Mouse (Mus musculus): ENCODE measurements at regions not wholly inside any gene's neighbourhood (a gene's known extent, or its start where the extent isn't known, plus 50 kb on each side); places are given as distances from the start of the nearest gene placed in this dataset.
"Not testable (repeated sequence)": the region's sequence is repeated elsewhere in the genome, so short reads cannot be mapped to it uniquely, and the experiment has no call there.

GRCm38 (mm10) chr17:93067850-93068249 lies 131.0 kb upstream of the Adcyap1 start:
- not testable (repeated sequence) for H3K4me1 ChIP-seq (ENCODE audit: control insufficient read depth in 2 of 2, insufficient read depth in 2 of 2, low read length in 2 of 2); H3K4me3 ChIP-seq (ENCODE audit: control insufficient read depth in 1 of 2, insufficient read depth in 1 of 2, low read depth in 1 of 2, low read length in 2 of 2); H3K36me3 ChIP-seq (ENCODE audit: control insufficient read depth, insufficient read depth, low read length); H3K27me3 ChIP-seq (ENCODE audit: control insufficient read depth, insufficient read depth, low read length); ATAC-seq (ENCODE audit: insufficient number of reproducible peaks, insufficient read depth, low FRiP score, low read depth); H3K27ac ChIP-seq (replicated peaks in 1 of 2; ENCODE audit: control insufficient read depth in 1 of 2, insufficient read depth in 1 of 2, low read depth in 2 of 2, low read length in 2 of 2); H3K9ac ChIP-seq (ENCODE audit: low read length); H3K9me3 ChIP-seq (ENCODE audit: control insufficient read depth, low read length)
- H3K4me2 ChIP-seq (ENCODE audit: low read length), result peak overlapping the region; percentile 34
- WGBS, result 57% methylated on average over 1 of the region's 1 CpGs

- no peak overlapping the region for H3K27ac ChIP-seq (replicated peaks in 1 of 2; ENCODE audit: control insufficient read depth in 1 of 2, insufficient read depth in 1 of 2, low read depth in 2 of 2, low read length in 2 of 2)
- no peak overlapping the region for H3K4me2 ChIP-seq (ENCODE audit: low read length)
- no peaks in the 10 kb centered on the region for H3K4me1 ChIP-seq (ENCODE audit: control insufficient read depth in 2 of 2, insufficient read depth in 2 of 2, low read length in 2 of 2)
- no peak overlapping the region for H3K9ac ChIP-seq (ENCODE audit: low read length)
- 50% methylated on average over 4 of the region's 4 CpGs for WGBS
- no peaks in the 10 kb centered on the region for H3K27me3 ChIP-seq (ENCODE audit: control insufficient read depth, insufficient read depth, low read length)
- no peak for ATAC-seq (ENCODE audit: insufficient number of reproducible peaks, insufficient read depth, low FRiP score, low read depth)
- H3K4me3 ChIP-seq (ENCODE audit: control insufficient read depth in 1 of 2, insufficient read depth in 1 of 2, low read depth in 1 of 2, low read length in 2 of 2), result no peak overlapping the region
- no peaks in the 10 kb centered on the region for H3K36me3 ChIP-seq (ENCODE audit: control insufficient read depth, insufficient read depth, low read length)
- no peaks in the 10 kb centered on the region for H3K9me3 ChIP-seq (ENCODE audit: control insufficient read depth, low read length)
These were observed 130.3 kb upstream of the Adcyap1 start for GRCm38 (mm10) chr17:93068489-93068888.

GRCm38 (mm10) chr17:93084048-93084447 lies 114.8 kb upstream of the Adcyap1 start:
- no peaks in the 10 kb centered on the region for H3K4me1 ChIP-seq (ENCODE audit: control insufficient read depth in 2 of 2, insufficient read depth in 2 of 2, low read length in 2 of 2)
- 55% methylated on average over 1 of the region's 1 CpGs for WGBS
- H3K36me3 ChIP-seq (ENCODE audit: control insufficient read depth, insufficient read depth, low read length), result no peaks in the 10 kb centered on the region
- ATAC-seq (ENCODE audit: insufficient number of reproducible peaks, insufficient read depth, low FRiP score, low read depth), result no peak
- no peaks in the 10 kb centered on the region for H3K27me3 ChIP-seq (ENCODE audit: control insufficient read depth, insufficient read depth, low read length)
- H3K9me3 ChIP-seq (ENCODE audit: control insufficient read depth, low read length), result 0 out of 2 replicates have a peak, but pooled peaks cover 3% of the 10 kb centered on the region
- H3K4me3 ChIP-seq (ENCODE audit: control insufficient read depth in 1 of 2, insufficient read depth in 1 of 2, low read depth in 1 of 2, low read length in 2 of 2), result no peak overlapping the region
- no peak overlapping the region for H3K4me2 ChIP-seq (ENCODE audit: low read length)
- H3K9ac ChIP-seq (ENCODE audit: low read length), result no peak overlapping the region
- H3K27ac ChIP-seq (replicated peaks in 1 of 2; ENCODE audit: control insufficient read depth in 1 of 2, insufficient read depth in 1 of 2, low read depth in 2 of 2, low read length in 2 of 2), result no peak overlapping the region

- Histone ChIP-seq H3K27ac (replicated peaks in 1 of 2; ENCODE audit: control insufficient read depth in 1 of 2, insufficient read depth in 1 of 2, low read depth in 2 of 2, low read length in 2 of 2) (no peak overlapping the region), H3K36me3 (ENCODE audit: control insufficient read depth, insufficient read depth, low read length) (no peaks in the 10 kb centered on the region), H3K9me3 (ENCODE audit: control insufficient read depth, low read length) (no peaks in the 10 kb centered on the region), H3K4me2 (ENCODE audit: low read length) (no peak overlapping the region), H3K9ac (ENCODE audit: low read length) (no peak overlapping the region), H3K4me3 (ENCODE audit: control insufficient read depth in 1 of 2, insufficient read depth in 1 of 2, low read depth in 1 of 2, low read length in 2 of 2) (no peak overlapping the region), H3K27me3 (ENCODE audit: control insufficient read depth, insufficient read depth, low read length) (no peaks in the 10 kb centered on the region), H3K4me1 (ENCODE audit: control insufficient read depth in 2 of 2, insufficient read depth in 2 of 2, low read length in 2 of 2) (no peaks in the 10 kb centered on the region)
- no peak for ATAC-seq (ENCODE audit: insufficient number of reproducible peaks, insufficient read depth, low FRiP score, low read depth)
These were observed 94.3 kb upstream of the Adcyap1 start for GRCm38 (mm10) chr17:93104516-93104915.

- no peaks in the 10 kb centered on the region for H3K4me1 ChIP-seq (ENCODE audit: control insufficient read depth in 2 of 2, insufficient read depth in 2 of 2, low read length in 2 of 2)
- H3K9me3 ChIP-seq (ENCODE audit: control insufficient read depth, low read length), result no peaks in the 10 kb centered on the region
- H3K4me2 ChIP-seq (ENCODE audit: low read length), result no peak overlapping the region
- ATAC-seq (ENCODE audit: insufficient number of reproducible peaks, insufficient read depth, low FRiP score, low read depth), result no peak
- no peak overlapping the region for H3K9ac ChIP-seq (ENCODE audit: low read length)
- H3K27ac ChIP-seq (replicated peaks in 1 of 2; ENCODE audit: control insufficient read depth in 1 of 2, insufficient read depth in 1 of 2, low read depth in 2 of 2, low read length in 2 of 2), result no peak overlapping the region
- H3K36me3 ChIP-seq (ENCODE audit: control insufficient read depth, insufficient read depth, low read length), result no peaks in the 10 kb centered on the region
- 59% methylated on average over 1 of the region's 1 CpGs for WGBS
- no peak overlapping the region for H3K4me3 ChIP-seq (ENCODE audit: control insufficient read depth in 1 of 2, insufficient read depth in 1 of 2, low read depth in 1 of 2, low read length in 2 of 2)
- H3K27me3 ChIP-seq (ENCODE audit: control insufficient read depth, insufficient read depth, low read length), result no peaks in the 10 kb centered on the region
These were observed 58.8 kb upstream of the Adcyap1 start for GRCm38 (mm10) chr17:93140003-93140402.

GRCm38 (mm10) chr17:93141125-93141524 lies 57.7 kb upstream of the Adcyap1 start:
- ATAC-seq (ENCODE audit: insufficient number of reproducible peaks, insufficient read depth, low FRiP score, low read depth), result no peak
- 21% methylated on average over 3 of the region's 3 CpGs for WGBS
- Histone ChIP-seq H3K27ac (replicated peaks in 1 of 2; ENCODE audit: control insufficient read depth in 1 of 2, insufficient read depth in 1 of 2, low read depth in 2 of 2, low read length in 2 of 2) (no peak overlapping the region), H3K4me1 (ENCODE audit: control insufficient read depth in 2 of 2, insufficient read depth in 2 of 2, low read length in 2 of 2) (no peaks in the 10 kb centered on the region), H3K9ac (ENCODE audit: low read length) (no peak overlapping the region), H3K4me3 (ENCODE audit: control insufficient read depth in 1 of 2, insufficient read depth in 1 of 2, low read depth in 1 of 2, low read length in 2 of 2) (no peak overlapping the region), H3K9me3 (ENCODE audit: control insufficient read depth, low read length) (no peaks in the 10 kb centered on the region), H3K27me3 (ENCODE audit: control insufficient read depth, insufficient read depth, low read length) (no peaks in the 10 kb centered on the region), H3K36me3 (ENCODE audit: control insufficient read depth, insufficient read depth, low read length) (no peaks in the 10 kb centered on the region), H3K4me2 (ENCODE audit: low read length) (no peak overlapping the region)
